Mouse (Mus musculus): ENCODE data around the gene Gdpd4.

DNA sequence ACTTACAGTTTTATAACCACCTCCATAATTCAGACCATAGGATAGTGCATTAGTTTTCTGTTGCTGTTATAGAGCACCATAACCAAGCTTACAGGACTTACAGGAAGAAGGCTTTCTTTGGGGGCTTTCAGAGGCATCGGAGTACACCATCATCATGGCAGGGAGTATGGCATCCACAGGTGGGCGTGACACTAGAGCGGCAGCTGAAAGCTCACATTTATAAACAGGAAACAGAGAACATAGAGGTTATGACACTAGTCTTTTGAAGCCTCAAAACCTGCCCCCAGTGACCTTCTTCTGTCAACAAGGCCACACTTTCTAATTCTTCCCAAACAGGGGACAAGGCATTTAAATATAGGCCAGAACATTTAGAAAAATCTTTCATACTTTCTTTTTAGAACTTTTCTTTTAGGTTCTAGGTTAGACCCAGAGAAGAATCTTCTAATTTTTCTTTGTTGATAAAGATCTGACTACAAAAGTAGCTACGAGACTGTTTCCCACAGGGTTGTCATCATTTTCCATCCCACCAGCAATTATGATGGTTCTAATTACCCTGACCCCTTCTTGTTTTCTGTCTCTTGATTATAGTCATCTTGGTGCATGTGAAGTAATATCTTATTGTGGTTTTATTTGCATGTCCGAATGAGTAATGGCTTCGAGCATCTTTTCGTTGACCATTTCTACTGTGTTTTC lies 41.8 kb upstream of the Gdpd4 start:
- no peak for TF ChIP-seq CTCF (IDR thresholded peaks at IDR 0.05; ENCODE audit: control insufficient read depth, insufficient read depth, insufficient replicate concordance, low read depth, low read length)
- no peak for TF ChIP-seq POLR2A (IDR thresholded peaks at IDR 0.05; ENCODE audit: control insufficient read depth, low read depth, low read length)
